Mouse (Mus musculus): ENCODE results near the gene Grik1.

DNA sequence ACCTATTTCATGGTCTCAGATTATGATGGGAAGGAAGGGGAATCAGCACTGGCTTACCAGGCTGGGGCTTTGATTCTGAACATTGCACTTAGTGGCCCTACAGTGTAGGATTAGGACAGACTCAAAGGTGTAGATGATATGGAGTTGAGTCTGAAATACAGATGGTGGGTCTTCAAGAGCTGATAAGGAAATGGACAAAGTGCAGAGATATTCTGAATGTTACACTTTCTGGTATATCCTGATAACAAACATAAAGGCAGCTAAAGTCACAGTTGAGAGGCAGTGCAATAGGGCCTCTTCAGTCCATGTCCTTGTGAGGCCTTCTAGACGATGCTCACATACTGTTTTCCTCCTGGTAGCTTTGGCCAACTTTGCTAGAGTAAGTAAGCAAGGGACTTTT lies 345.7 kb downstream of the Grik1 start:
- TF ChIP-seq CTCF (IDR thresholded peaks at IDR 0.05; ENCODE audit: insufficient read depth, low read depth, low read length) (no peak), POLR2A (IDR thresholded peaks at IDR 0.05; ENCODE audit: insufficient read depth, low read depth, low read length) (no peak)
